Mouse (Mus musculus) testis, adult 2 months (tissue): ENCODE results near the gene Kcnk4. TPM values are rescaled to one million over a fixed set of nuclear protein-coding genes. Genes with fewer than 3 reads are reported as not detected.
A peak's percentile ranks its signal among the peaks of the same experiment; 100 is the strongest.

Experiments
- H3K27ac ChIP-seq: fragments of 200-500 bp; 2 replicates; pipeline ENCODE4 v1.5.1; 2012; ENCODE audit warnings: low read depth, low read length; ENCODE audit not compliant: control insufficient read depth, insufficient read depth
- H3K27me3 ChIP-seq: fragments of 200-500 bp; 2 replicates; pipeline ENCODE4 v1.6.1; 2012; ENCODE audit warnings: mild to moderate bottlenecking, low read length, moderate library complexity; ENCODE audit not compliant: control insufficient read depth, insufficient read depth
- H3K36me3 ChIP-seq: fragments of 200-500 bp; 2 replicates; pipeline ENCODE4 v1.6.1; 2012; ENCODE audit warnings: mild to moderate bottlenecking, low read length; ENCODE audit not compliant: control insufficient read depth, insufficient read depth
- H3K4me1 ChIP-seq: fragments of 200-500 bp; 2 replicates; pipeline ENCODE4 v1.6.1; 2012; ENCODE audit warnings: low read length; ENCODE audit not compliant: control insufficient read depth, insufficient read depth
- H3K4me3 ChIP-seq: fragments of 200-500 bp; 2 replicates; pipeline ENCODE4 v1.5.1; 2012; ENCODE audit warnings: low read depth, mild to moderate bottlenecking, low read length, moderate library complexity, mixed read lengths; ENCODE audit not compliant: control insufficient read depth
- CTCF ChIP-seq: fragments of 200-500 bp; IDR thresholded peaks from 2 replicates; pipeline ENCODE4 v1.5.1; 2012; ENCODE audit warnings: low read depth, mild to moderate bottlenecking, inconsistent platforms, low read length, moderate library complexity; ENCODE audit not compliant: control insufficient read depth, insufficient read depth, insufficient replicate concordance
- POLR2A ChIP-seq: fragments of 200-500 bp; IDR thresholded peaks from 2 replicates; pipeline ENCODE4 v1.6.1; 2012; ENCODE audit warnings: low read depth, mild to moderate bottlenecking, inconsistent platforms, low read length, moderate library complexity; ENCODE audit not compliant: control insufficient read depth
- polyA plus RNA-seq: library from polyadenylated mRNA; depleted of rRNA; stranded (reverse); fragments of >200 nt; gene quantifications from 2 replicates; pipeline ENCODE4 v1.2.3, GENCODE M21; 2012

Gene Kcnk4
- polyA plus RNA-seq, 1 experiment = 1.5 TPM

DNA sequence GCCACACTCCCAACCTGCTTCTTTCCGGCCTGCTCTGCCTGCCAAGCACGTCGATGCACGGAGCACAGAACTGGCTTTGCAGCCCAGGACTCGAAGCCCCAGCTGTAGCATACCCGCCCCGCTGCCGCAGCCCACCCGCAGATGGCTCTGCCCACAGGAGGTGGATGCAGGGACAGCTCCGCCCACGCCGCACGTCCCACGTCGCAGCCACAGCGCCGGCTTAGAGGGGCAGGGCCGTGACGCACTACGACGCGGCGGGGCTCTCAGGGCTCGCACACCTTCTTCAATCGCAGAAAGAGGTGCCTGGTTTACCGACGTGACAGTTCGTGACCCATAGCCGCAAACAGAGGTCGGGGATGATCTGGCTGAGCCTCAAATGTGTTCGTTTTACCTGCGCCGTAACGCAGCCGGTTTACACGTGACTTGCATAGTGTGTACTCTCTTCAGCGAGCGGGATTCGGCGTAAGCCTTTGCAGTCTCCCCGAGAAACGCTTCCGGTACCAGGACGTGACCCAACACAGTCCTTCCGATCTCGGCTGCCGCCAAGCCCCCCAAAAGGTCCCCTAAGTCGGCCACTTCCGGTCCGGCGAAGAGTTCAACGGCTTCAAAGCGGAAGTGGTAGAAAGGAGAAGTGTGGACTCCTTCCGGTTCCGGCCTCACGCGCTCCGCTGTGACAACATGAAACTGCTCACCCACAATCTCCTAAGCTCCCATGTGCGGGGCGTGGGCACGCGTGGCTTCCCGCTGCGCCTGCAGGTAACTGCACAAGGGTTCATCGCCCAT lies 24.6 kb downstream of the Kcnk4 start, which contains the start of the genes Trmt112 and Prdx5:
Gene Trmt112, plus strand, starts transcription at position 192 of the 783 bp plus-strand sequence.
Gene Prdx5, minus strand, starts transcription at position 600 of the 783 bp plus-strand sequence.
- no peak for TF ChIP-seq CTCF
- peak; percentile 59 for TF ChIP-seq POLR2A
- H3K36me3 ChIP-seq = peaks cover 2% of the 10 kb centered on the region; the same call in 1 of the 2 replicates
- H3K4me1 ChIP-seq = peaks cover 23% of the 10 kb centered on the region
- peak within 1 kb of the TSS; percentile 99 for H3K27ac ChIP-seq
- H3K27me3 ChIP-seq = no peaks in the 10 kb centered on the region
- H3K4me3 ChIP-seq = peak within 1 kb of the TSS; percentile 93

DNA sequence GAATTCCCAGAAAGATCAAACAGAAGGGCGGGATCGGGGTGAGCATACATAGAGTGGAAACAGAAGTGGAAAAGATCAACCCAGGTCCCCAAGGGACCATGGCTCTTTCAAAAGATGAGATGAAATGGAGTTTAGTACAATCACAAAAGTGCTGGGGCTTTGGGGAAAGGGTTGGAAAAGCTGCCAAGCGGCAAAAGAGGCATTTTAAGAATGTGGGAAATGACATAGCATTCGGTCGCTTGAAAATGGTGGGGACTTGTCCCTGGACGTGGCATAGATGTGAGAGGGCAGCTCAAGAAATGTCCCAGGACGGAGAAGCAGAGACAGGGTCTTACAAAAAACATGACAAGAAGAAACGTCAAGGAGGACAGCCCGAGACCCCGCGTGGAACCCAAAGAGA lies 25.3 kb downstream of the Kcnk4 start:
- TF ChIP-seq CTCF (no peak), POLR2A (no peak)
- H3K4me1 ChIP-seq = peaks cover 23% of the 10 kb centered on the region

DNA sequence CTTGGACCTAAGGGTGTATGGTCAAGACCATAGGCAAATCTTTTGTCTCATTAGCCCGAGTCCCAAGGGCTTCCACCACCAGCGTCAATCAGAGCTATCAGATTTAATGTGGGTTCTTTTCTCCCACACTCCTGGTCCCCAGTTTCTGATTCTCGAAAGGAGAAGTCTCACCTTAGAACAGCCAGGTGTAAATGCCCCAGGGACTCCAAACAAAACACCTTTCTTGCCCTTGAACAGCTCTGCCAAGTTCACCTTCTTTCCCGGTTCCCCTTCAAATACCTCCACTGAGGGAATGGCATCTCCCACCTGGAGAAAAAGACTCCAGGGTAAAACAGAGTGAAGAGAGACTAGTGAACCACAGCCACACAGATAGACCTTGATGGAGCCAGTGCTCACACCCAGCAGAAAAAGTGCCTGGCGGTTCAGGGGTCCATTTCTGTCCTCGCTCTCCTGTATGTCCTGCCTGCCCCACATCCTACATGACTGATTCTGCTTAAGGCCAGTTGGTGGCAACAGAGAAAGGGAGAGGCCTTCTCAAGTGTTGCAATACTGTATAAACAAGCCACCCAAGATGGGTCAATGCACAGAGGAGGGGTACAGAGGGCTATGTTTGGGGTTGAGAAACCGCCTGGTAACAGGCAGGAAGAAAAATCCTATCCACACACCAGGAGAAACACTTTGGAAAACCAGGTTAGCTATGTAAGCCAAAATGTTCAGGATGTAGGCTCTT lies 26.3 kb downstream of the Kcnk4 start:
- TF ChIP-seq CTCF (no peak), POLR2A (no peak)
- H3K27ac ChIP-seq = no peak overlapping the region

More for the DNA sequence above, 25.3 kb downstream of the Kcnk4 start:
- Histone ChIP-seq H3K4me3 (peak overlapping the region; percentile 93), H3K36me3 (peaks cover 2% of the 10 kb centered on the region; the same call in 1 of the 2 replicates), H3K27me3 (no peaks in the 10 kb centered on the region), H3K27ac (peak overlapping the region; percentile 99)

GRCm38 (mm10) chr19:6907094-6907493 lies 27.2 kb downstream of the Kcnk4 start:
- TF ChIP-seq CTCF = no peak
- no peak for TF ChIP-seq POLR2A
- peaks cover 23% of the 10 kb centered on the region for H3K4me1 ChIP-seq
- H3K27ac ChIP-seq = no peak overlapping the region
- H3K4me3 ChIP-seq = no peak overlapping the region
- H3K36me3 ChIP-seq = peaks cover 2% of the 10 kb centered on the region; the same call in 1 of the 2 replicates
- H3K27me3 ChIP-seq = no peaks in the 10 kb centered on the region

More for the DNA sequence above, 26.3 kb downstream of the Kcnk4 start:
- peak overlapping the region; percentile 93 for H3K4me3 ChIP-seq
- H3K4me1 ChIP-seq = peaks cover 23% of the 10 kb centered on the region
- H3K36me3 ChIP-seq = peaks cover 2% of the 10 kb centered on the region; the same call in 1 of the 2 replicates
- no peaks in the 10 kb centered on the region for H3K27me3 ChIP-seq

DNA sequence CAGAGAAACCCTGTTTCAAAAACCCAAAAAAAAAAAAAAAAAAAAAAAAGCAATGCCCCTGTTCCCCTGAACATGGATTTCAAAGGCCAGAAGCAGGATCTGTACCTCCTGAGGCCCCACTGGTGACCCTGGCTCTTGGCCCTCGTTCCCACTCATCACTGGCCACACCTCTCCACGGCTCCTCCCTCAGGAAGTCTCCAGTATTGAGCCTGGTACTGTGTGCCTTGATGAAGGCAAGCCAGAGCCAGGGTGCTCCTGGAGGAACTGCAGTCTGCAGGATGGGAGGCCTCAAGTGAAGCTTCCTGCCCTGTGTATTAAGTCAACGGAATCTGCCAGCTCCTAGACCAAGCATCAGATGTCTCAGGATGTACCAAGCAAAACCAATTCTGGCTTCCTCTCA lies 28.1 kb downstream of the Kcnk4 start:
- no peak for TF ChIP-seq CTCF
- no peak for TF ChIP-seq POLR2A
- Histone ChIP-seq H3K4me3 (no peak overlapping the region), H3K27ac (no peak overlapping the region), H3K27me3 (no peaks in the 10 kb centered on the region), H3K36me3 (no peaks in the 10 kb centered on the region; the same call in 1 of the 2 replicates), H3K4me1 (peaks cover 22% of the 10 kb centered on the region)

DNA sequence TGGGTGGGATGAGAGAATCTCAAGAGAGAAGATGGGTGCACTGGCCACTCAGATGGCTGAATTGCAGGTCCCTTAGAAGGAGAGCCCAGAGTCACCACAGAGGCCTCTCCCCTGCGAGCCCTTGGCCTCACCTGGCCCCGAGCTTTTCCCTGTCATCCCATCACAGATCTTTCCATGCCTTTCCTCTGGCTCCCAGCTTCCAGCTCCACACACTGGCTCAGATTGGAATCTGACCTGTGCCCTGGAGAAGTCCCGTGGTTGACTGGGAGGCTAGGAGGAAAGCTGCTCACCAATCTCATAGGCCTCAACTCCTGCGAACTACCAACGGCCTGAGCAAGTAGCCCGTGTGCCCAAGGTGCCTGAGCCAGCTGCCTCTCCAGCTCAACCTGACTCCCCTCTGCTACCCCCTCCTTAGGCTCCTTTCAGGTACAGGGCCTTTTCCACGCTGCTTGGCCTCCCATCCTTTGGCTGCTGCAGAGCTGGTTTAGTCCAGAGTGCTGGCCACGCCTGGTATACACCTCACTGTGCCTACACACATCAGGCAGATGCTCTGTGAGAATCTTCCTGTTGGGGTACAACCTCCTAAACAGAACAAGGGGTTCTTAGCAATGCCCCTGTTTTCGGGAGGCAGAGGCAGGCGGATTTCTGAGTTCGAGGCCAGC lies 28.7 kb downstream of the Kcnk4 start:
- H3K36me3 ChIP-seq = no peaks in the 10 kb centered on the region; the same call in 1 of the 2 replicates
- H3K4me3 ChIP-seq = no peak overlapping the region
- TF ChIP-seq POLR2A (no peak), CTCF (no peak)
- no peaks in the 10 kb centered on the region for H3K27me3 ChIP-seq
- H3K4me1 ChIP-seq = peaks cover 18% of the 10 kb centered on the region
- H3K27ac ChIP-seq = no peak overlapping the region
